Mouse (Mus musculus): ENCODE measurements around the gene Pla2g2f. TPM values are rescaled to one million over a fixed set of nuclear protein-coding genes. Genes with fewer than 3 reads are reported as not detected.
A peak's percentile ranks its signal among the peaks of the same experiment; 100 is the strongest.

Pla2g2f gene
- polyA plus RNA-seq, 1 experiment from 2014 or later, result 0.06 TPM

GRCm38 (mm10) chr4:138710633-138711032 lies 46.8 kb downstream of the Pla2g2f start:
- no peak overlapping the region for H3K4me2 ChIP-seq

GRCm38 (mm10) chr4:138709944-138710343 lies 47.5 kb downstream of the Pla2g2f start:
- no peak overlapping the region for H3K4me2 ChIP-seq

More at GRCm38 (mm10) chr4:138710633-138711032, 46.8 kb downstream of the Pla2g2f start:
- 70% methylated on average over 11 of the region's 11 CpGs for WGBS
- H3K4me3 ChIP-seq, result no peak overlapping the region
- no peaks in the 10 kb centered on the region for H3K9me3 ChIP-seq
- no peaks in the 10 kb centered on the region for H3K27me3 ChIP-seq (replicated peaks)
- H3K27ac ChIP-seq, result peak overlapping the region; percentile 1; the same call in 1 of the 2 replicates
- H3K4me1 ChIP-seq, result peaks cover 8% of the 10 kb centered on the region; the same call in 1 of the 2 replicates
- no peaks in the 10 kb centered on the region for H3K36me3 ChIP-seq (replicated peaks)
- no peak overlapping the region for H3K9ac ChIP-seq
- ATAC-seq (replicated peaks), result no peak

GRCm38 (mm10) chr4:138709246-138709645 lies 48.2 kb downstream of the Pla2g2f start:
- Histone ChIP-seq H3K9ac (no peak overlapping the region), H3K36me3 (replicated peaks) (no peaks in the 10 kb centered on the region)

More at GRCm38 (mm10) chr4:138709944-138710343, 47.5 kb downstream of the Pla2g2f start:
- peak overlapping the region; percentile 57; the same call in 1 of the 2 replicates for H3K27ac ChIP-seq
- no peaks in the 10 kb centered on the region for H3K27me3 ChIP-seq (replicated peaks)
- no peak for ATAC-seq (replicated peaks)
- whole genome bisulfite sequencing, result 61% methylated on average over 7 of the region's 7 CpGs
- no peak overlapping the region for H3K9ac ChIP-seq
- H3K4me1 ChIP-seq, result peaks cover 8% of the 10 kb centered on the region; the same call in 1 of the 2 replicates
- H3K36me3 ChIP-seq (replicated peaks), result no peaks in the 10 kb centered on the region
- no peaks in the 10 kb centered on the region for H3K9me3 ChIP-seq
- no peak overlapping the region for H3K4me3 ChIP-seq

GRCm38 (mm10) chr4:138708636-138709035 lies 48.8 kb downstream of the Pla2g2f start:
- no peak for ATAC-seq (replicated peaks)
- Histone ChIP-seq H3K4me1 (peaks cover 8% of the 10 kb centered on the region; the same call in 1 of the 2 replicates), H3K36me3 (replicated peaks) (no peaks in the 10 kb centered on the region), H3K27ac (no peak overlapping the region), H3K4me2 (no peak overlapping the region), H3K9me3 (no peaks in the 10 kb centered on the region), H3K4me3 (no peak overlapping the region), H3K9ac (no peak overlapping the region), H3K27me3 (replicated peaks) (no peaks in the 10 kb centered on the region)
- WGBS, result 14% methylated on average over 7 of the region's 7 CpGs

More at GRCm38 (mm10) chr4:138709246-138709645, 48.2 kb downstream of the Pla2g2f start:
- ATAC-seq (replicated peaks), result no peak
- Histone ChIP-seq H3K9me3 (no peaks in the 10 kb centered on the region), H3K27ac (no peak overlapping the region), H3K4me2 (no peak overlapping the region), H3K4me1 (peaks cover 8% of the 10 kb centered on the region; the same call in 1 of the 2 replicates), H3K27me3 (replicated peaks) (no peaks in the 10 kb centered on the region), H3K4me3 (no peak overlapping the region)
- 84% methylated on average over 11 of the region's 11 CpGs for WGBS

GRCm38 (mm10) chr4:138706620-138707019 lies 50.8 kb downstream of the Pla2g2f start:
- no peaks in the 10 kb centered on the region for H3K9me3 ChIP-seq
- WGBS, result 97% methylated on average over 8 of the region's 8 CpGs
- no peak overlapping the region for H3K4me3 ChIP-seq
- no peaks in the 10 kb centered on the region for H3K27me3 ChIP-seq (replicated peaks)
- H3K27ac ChIP-seq, result no peak overlapping the region
- no peak for ATAC-seq (replicated peaks)
- no peak overlapping the region for H3K4me2 ChIP-seq
- H3K36me3 ChIP-seq (replicated peaks), result no peaks in the 10 kb centered on the region
- H3K4me1 ChIP-seq, result peaks cover 8% of the 10 kb centered on the region; the same call in 1 of the 2 replicates
- no peak overlapping the region for H3K9ac ChIP-seq

GRCm38 (mm10) chr4:138704169-138704568 lies 53.3 kb downstream of the Pla2g2f start:
- no peak overlapping the region for H3K27ac ChIP-seq
- no peak overlapping the region for H3K4me2 ChIP-seq
- no peaks in the 10 kb centered on the region for H3K27me3 ChIP-seq (replicated peaks)
- 93% methylated on average over 4 of the region's 4 CpGs for WGBS
- no peaks in the 10 kb centered on the region for H3K9me3 ChIP-seq
- no peak overlapping the region for H3K9ac ChIP-seq
- no peaks in the 10 kb centered on the region for H3K4me1 ChIP-seq
- no peak overlapping the region for H3K4me3 ChIP-seq
- no peaks in the 10 kb centered on the region for H3K36me3 ChIP-seq (replicated peaks)
- no peak for ATAC-seq (replicated peaks)

- no peaks in the 10 kb centered on the region for H3K36me3 ChIP-seq (replicated peaks)
- H3K4me3 ChIP-seq, result no peak overlapping the region
- H3K9me3 ChIP-seq, result no peaks in the 10 kb centered on the region
- no peak overlapping the region for H3K4me2 ChIP-seq
- no peak overlapping the region for H3K27ac ChIP-seq
- 64% methylated on average over 7 of the region's 7 CpGs for WGBS
- H3K27me3 ChIP-seq (replicated peaks), result no peaks in the 10 kb centered on the region
- H3K4me1 ChIP-seq, result no peaks in the 10 kb centered on the region
- H3K9ac ChIP-seq, result no peak overlapping the region
- ATAC-seq (replicated peaks), result no peak
Observed at GRCm38 (mm10) chr4:138703591-138703990, 53.8 kb downstream of the Pla2g2f start.

- no peak for ATAC-seq (replicated peaks)
Observed at GRCm38 (mm10) chr4:138702528-138702927, 54.9 kb downstream of the Pla2g2f start.

GRCm38 (mm10) chr4:138702031-138702430 lies 55.4 kb downstream of the Pla2g2f start:
- Histone ChIP-seq H3K4me2 (no peak overlapping the region), H3K27me3 (replicated peaks) (0 out of 2 replicates have a peak, but pooled peaks cover 1% of the 10 kb centered on the region), H3K27ac (no peak overlapping the region), H3K4me3 (no peak overlapping the region), H3K9ac (no peak overlapping the region), H3K4me1 (no peaks in the 10 kb centered on the region), H3K36me3 (replicated peaks) (no peaks in the 10 kb centered on the region), H3K9me3 (no peaks in the 10 kb centered on the region)
- WGBS, result 67% methylated on average over 2 of the region's 2 CpGs
- ATAC-seq (replicated peaks), result no peak

More at GRCm38 (mm10) chr4:138702528-138702927, 54.9 kb downstream of the Pla2g2f start:
- H3K4me2 ChIP-seq, result no peak overlapping the region
- WGBS, result 77% methylated on average over 8 of the region's 8 CpGs
- H3K36me3 ChIP-seq (replicated peaks), result no peaks in the 10 kb centered on the region
- no peak overlapping the region for H3K27ac ChIP-seq
- no peak overlapping the region for H3K4me3 ChIP-seq
- no peaks in the 10 kb centered on the region for H3K4me1 ChIP-seq
- no peaks in the 10 kb centered on the region for H3K27me3 ChIP-seq (replicated peaks)
- no peak overlapping the region for H3K9ac ChIP-seq
- H3K9me3 ChIP-seq, result no peaks in the 10 kb centered on the region

- no peak overlapping the region for H3K27ac ChIP-seq
- peaks cover 2% of the 10 kb centered on the region; the same call in 1 of the 2 replicates for H3K27me3 ChIP-seq (replicated peaks)
- no peak overlapping the region for H3K9ac ChIP-seq
- H3K4me2 ChIP-seq, result no peak overlapping the region
- H3K36me3 ChIP-seq (replicated peaks), result no peaks in the 10 kb centered on the region
- 68% methylated on average over 8 of the region's 8 CpGs for WGBS
- 0 out of 2 replicates have a peak, but pooled peaks cover 3% of the 10 kb centered on the region for H3K4me1 ChIP-seq
- no peak overlapping the region for H3K4me3 ChIP-seq
- ATAC-seq (replicated peaks), result no peak
- no peaks in the 10 kb centered on the region for H3K9me3 ChIP-seq
Observed at GRCm38 (mm10) chr4:138701111-138701510, 56.3 kb downstream of the Pla2g2f start.

Other genes starting within 250 kb of the Pla2g2f start
- gene Vwa5b1, start 121.7 kb downstream of the Pla2g2f start, polyA plus RNA-seq (2015; fragmentation: Nextera tagmentation; extraction: Ambion mirVana), result 1.9 and 2.4 TPM in 2 replicates
- gene Pla2g2c, start 32.8 kb downstream of the Pla2g2f start, polyA plus RNA-seq (2015; fragmentation: Nextera tagmentation; extraction: Ambion mirVana), result 0.74 and 1.1 TPM in 2 replicates
- gene Ubxn10, start 20.5 kb downstream of the Pla2g2f start, polyA plus RNA-seq (2015; fragmentation: Nextera tagmentation; extraction: Ambion mirVana), result 4.3 and 4.7 TPM in 2 replicates
- gene Pla2g2d, start 18.1 kb upstream of the Pla2g2f start, polyA plus RNA-seq (2015; fragmentation: Nextera tagmentation; extraction: Ambion mirVana), result 0.10 and 0.31 TPM in 2 replicates
- gene Pla2g5, start 105.9 kb upstream of the Pla2g2f start, polyA plus RNA-seq (2015; fragmentation: Nextera tagmentation; extraction: Ambion mirVana), result 0.46 and 0.75 TPM in 2 replicates
- gene Gm13030, start 116.3 kb upstream of the Pla2g2f start, polyA plus RNA-seq (2015; fragmentation: Nextera tagmentation; extraction: Ambion mirVana), result not detected in 2 replicates
- gene Pla2g2e, start 120.3 kb upstream of the Pla2g2f start, polyA plus RNA-seq (2015; fragmentation: Nextera tagmentation; extraction: Ambion mirVana), result not detected in 2 replicates
- gene Otud3, start 156.3 kb upstream of the Pla2g2f start, polyA plus RNA-seq (2015; fragmentation: Nextera tagmentation; extraction: Ambion mirVana), result 2.4 and 2.8 TPM in 2 replicates
- gene Rnf186, start 209.5 kb upstream of the Pla2g2f start, polyA plus RNA-seq (2015; fragmentation: Nextera tagmentation; extraction: Ambion mirVana), result 0.58 TPM in 1 of 2 replicates, not detected in the other
- 0.64 and 0.75 TPM in 2 replicates for gene Tmco4, start 215.3 kb upstream of the Pla2g2f start, polyA plus RNA-seq (2015; fragmentation: Nextera tagmentation; extraction: Ambion mirVana)

Data from midbrain, embryonic 15.5 days (tissue).